Mouse (Mus musculus) R1 (cell line): Measurements from ENCODE around the gene Ubald1.
A peak's percentile ranks its signal among the peaks of the same experiment; 100 is the strongest.

Experiments
- DNase-seq: peaks from one replicate; pipeline ENCODE4 v3.0.0-alpha.2; 2018; ENCODE audit warnings: low read depth, low spot score

The Ubald1 gene

DNA sequence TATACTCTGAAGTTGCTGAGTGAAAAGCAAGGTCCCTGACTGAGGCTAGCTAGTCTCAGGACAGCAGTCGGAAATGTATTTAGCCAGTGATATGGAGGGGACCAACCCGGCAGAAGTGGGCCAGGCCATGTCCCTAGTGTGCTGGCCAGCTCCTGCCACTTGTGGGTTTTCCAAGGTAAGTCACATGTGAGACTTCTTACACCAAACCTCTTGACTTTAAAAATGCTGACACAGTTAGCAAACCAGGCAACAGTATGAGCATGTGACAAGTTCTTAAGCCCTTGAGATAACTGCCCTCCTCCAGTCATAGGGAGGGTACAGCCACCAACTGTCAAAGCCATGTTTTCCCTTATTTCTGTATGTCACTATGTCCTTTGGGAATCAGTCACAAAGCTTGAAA lies 8.2 kb downstream of the Ubald1 start:
- DNase-seq: no peak

GRCm38 (mm10) chr16:4870490-4870889 lies 9.6 kb downstream of the Ubald1 start:
- DNase-seq: no peak

DNA sequence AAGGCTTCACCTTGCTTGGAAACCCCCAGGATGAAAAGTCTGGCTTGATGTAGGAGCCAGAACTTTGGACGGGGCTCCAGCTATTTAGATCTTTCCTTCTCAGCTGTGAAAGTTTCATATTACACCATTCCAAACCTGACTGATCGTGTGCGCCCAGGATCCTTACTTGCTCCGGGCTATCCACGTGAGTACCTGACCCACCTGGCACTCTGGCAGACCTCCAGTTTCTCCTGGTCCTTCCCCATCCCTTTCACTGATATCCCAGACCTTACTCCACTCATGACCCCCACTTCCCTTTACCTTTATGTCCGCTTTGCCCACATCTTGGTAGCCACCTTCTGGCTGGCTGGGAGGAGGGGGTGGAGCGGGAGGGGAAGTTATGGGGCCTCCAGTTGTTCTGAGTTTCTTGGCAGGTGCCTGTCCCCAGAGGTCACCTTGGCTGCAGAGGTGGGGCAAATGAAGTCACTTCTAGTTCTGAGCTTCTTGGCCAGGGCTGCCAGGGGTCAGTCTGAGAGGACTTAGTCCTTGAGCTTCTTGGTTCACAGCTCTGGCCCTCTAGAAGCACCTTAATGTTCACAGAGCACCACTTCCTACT lies 13.9 kb downstream of the Ubald1 start:
- DNase-seq: no peak

GRCm38 (mm10) chr16:4863742-4864141 lies 16.4 kb downstream of the Ubald1 start:
- no peak for DNase-seq

DNA sequence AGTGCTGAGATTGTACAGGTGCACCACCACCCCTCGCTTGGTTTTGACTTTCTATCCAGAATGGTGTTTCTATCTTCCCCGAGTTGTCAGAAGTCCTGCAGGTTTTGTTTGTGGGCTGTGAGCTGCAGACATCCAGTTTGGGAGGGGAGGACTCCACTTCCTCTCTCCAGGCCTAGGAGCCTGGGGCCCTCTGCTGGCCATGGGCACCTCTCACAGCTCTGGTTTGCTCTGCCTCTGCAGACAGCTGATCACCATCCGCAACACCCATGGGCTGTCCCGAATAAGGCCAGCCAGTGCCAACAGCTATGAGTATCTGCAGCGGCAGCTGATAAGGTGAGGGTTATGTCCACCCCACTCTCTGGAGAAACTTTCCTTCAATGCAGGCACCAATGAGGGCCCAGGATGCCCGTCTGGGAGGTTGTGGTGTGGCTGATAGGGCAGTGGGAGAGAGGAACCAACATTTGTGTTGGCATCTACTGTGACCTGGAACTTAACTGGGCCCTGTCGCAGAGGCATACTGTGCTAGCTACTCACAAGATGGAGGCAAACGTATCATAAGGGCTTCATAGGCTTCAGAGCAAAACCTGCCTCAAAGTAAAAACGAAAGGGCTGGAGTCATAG lies 17.1 kb downstream of the Ubald1 start:
- peak; percentile 58 for DNase-seq

DNA sequence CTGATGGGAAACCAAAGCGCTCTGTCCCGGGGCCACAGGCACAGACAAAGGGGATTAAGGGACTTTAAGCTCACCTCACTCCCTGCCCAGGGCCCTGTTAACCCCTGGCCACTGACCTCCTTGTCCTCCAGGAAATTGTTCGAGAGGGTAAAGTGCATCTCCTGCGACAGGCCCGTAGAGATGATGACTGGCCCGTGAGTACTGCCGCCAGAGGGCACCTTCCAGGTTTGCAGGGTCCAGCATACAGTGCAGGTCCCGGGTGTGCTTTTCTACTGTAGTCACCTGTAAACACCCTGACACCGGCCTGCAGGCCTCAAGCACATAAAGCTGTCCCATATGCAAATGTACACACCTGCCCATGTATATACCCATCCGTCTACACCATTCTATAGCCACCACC lies 18.7 kb downstream of the Ubald1 start:
- DNase-seq: no peak

DNA sequence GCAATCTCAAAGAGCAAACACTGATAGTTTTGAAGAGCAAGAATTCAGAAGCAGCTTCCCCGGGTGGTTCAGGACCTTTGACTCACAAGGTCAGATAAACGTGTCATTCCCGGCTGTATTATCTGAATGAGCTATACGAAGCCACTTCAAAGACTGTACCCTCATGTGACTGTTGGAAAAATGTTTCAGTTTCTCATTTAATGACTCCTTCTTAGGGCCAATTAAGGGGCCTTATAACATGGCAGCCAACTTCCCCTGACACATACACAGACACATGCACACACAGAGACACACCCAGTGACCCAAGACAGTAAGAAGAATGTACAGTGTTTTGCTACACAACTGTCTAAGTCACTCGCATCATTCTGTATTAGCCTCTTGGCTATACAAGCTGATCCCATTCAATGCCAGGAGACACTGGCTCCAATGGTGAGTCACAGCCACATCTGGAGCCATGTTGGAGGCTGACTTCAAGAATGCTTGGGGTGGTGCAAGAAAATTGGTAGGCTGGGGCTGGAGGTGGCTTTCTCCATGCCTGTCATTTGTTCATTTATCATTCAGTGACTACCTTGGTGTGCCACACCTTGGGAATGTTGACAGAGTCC lies 25.0 kb downstream of the Ubald1 start:
- DNase-seq: no peak

DNA sequence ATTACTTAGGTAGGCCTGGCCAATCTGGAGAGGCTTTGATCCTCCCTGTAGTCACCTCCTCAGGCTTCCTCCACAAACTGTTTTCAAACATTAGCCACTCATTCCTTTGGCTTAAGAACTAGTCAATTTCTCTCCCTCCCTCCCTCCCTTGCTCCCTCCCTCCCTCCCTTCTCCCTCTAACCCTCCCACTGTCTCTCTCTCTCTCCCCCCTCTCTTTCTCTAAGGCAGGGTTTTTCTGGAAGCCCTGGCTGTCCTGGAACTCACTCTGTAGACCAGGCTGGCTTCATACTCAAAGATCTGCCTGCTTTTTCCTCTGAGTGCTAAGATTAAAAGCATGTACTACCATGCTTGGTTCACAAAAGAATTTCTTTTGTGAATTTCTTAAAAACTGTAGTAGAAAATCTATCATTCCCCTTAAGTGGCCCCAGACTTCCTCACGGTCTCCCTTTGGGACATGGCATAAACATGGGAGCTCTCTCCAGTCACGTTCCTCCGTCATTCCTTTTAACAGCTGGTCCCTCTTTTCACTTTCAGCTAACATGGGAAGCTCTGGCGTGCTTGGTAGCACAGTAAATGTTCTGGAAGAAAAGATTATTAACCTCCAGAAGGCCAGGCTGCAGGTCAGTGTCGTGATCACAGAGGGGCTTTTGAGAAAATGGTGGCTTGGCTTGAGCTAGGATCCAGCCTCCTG lies 29.0 kb downstream of the Ubald1 start:
- DNase-seq: no peak

GRCm38 (mm10) chr16:4850361-4850760 lies 29.8 kb downstream of the Ubald1 start:
- DNase-seq: no peak

- no peak for DNase-seq
Observed at GRCm38 (mm10) chr16:4848090-4848489, 32.0 kb downstream of the Ubald1 start.

GRCm38 (mm10) chr16:4847041-4847440 lies 33.1 kb downstream of the Ubald1 start:
- DNase-seq: no peak

GRCm38 (mm10) chr16:4840231-4840630 lies 39.9 kb downstream of the Ubald1 start:
- no peak for DNase-seq

DNA sequence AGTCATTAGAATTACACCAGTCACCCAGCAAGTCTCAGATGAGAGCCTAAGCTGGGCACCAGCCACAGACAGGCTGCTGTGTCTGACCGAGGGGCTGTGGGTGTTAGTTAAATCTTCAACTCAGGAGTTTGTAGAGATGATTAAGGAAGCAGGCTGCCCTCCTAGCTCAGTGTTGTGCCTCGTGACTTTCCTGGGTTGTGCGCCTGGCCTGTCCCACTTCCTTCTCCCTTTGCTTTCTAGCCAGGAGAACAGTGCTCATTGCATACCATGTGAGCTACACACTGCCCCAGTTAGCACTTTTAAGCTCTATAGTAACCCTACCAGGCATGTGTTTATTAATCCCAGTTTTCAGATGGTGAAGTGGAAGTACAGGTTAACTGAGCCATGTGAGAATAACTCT lies 40.6 kb downstream of the Ubald1 start:
- DNase-seq: no peak

GRCm38 (mm10) chr16:4837631-4838030 lies 42.5 kb downstream of the Ubald1 start:
- no peak for DNase-seq

GRCm38 (mm10) chr16:4835191-4835590 lies 44.9 kb downstream of the Ubald1 start, which contains the start of gene 4930562C15Rik:
Gene 4930562C15Rik, plus strand, starts transcription at chr16:4835416.
- DNase-seq: no peak

- DNase-seq: no peak
Observed at GRCm38 (mm10) chr16:4833858-4834257, 46.3 kb downstream of the Ubald1 start.

GRCm38 (mm10) chr16:4831650-4832419 lies 48.3 kb downstream of the Ubald1 start:
- peak; percentile 37 for DNase-seq

DNA sequence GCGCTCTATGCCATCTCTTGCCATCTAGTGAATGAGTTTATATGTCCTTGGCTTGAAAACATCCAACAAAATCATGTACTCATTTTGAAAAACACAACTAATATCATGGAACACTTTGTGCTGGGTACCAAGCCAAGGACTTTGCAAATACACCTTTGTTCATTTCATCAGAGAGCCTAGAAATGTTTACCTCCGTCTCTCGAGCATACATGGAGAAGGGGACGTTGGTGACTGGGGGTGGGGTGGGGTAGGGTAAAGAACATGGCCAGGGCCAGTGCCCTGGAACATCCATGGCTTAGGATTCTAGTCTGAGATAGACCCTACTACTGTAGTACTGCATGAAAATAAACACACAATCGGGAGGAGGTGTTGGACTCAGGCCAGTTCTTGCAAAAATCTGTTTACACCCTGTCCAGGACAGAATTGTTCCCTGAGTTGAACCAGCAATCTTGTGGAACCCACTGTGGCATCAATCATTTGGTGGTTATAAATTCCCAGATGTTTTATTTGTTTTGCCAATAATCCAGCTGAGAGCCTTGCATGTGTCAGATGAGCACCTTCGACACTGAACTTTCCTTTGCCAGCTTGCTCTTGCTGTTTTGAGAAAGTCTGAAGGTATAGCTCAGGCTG lies 50.7 kb downstream of the Ubald1 start:
- DNase-seq: no peak

GRCm38 (mm10) chr16:4827639-4828038 lies 52.5 kb downstream of the Ubald1 start:
- DNase-seq: no peak
